Mouse (Mus musculus) kidney, embryonic 14.5 days (tissue): ENCODE measurements around the gene Atxn1. TPM values are rescaled to one million over a fixed set of nuclear protein-coding genes. Genes with fewer than 3 reads are reported as not detected.

Source experiments
- ATAC-seq: fragments of 200-750 bp; cut with Nextera tagmentation; 2 replicates; pipeline ENCODE4 v1.8.0; 2017; ENCODE audit warnings: moderate number of reproducible peaks, mild to moderate bottlenecking, moderate TSS enrichment, moderate library complexity; ENCODE audit not compliant: low FRiP score, low TSS enrichment
- H3K27ac ChIP-seq: fragments of 300-500 bp; sonication (generic); 2 replicates; pipeline ENCODE4 v1.5.1; 2014; ENCODE audit warnings: low read depth, mild to moderate bottlenecking, low read length, moderate library complexity, mixed read lengths
- H3K27me3 ChIP-seq: fragments of 300-500 bp; sonication (generic); 2 replicates; pipeline ENCODE4 v1.6.1; 2014; ENCODE audit warnings: mild to moderate bottlenecking, low read length; ENCODE audit not compliant: control insufficient read depth, insufficient read depth
- H3K36me3 ChIP-seq: fragments of 300-500 bp; sonication (generic); 2 replicates; pipeline ENCODE4 v1.6.1; 2014; ENCODE audit warnings: low read length, mixed read lengths; ENCODE audit not compliant: control insufficient read depth, insufficient read depth
- H3K4me1 ChIP-seq: fragments of 300-500 bp; sonication (generic); 2 replicates; pipeline ENCODE4 v1.6.1; 2014; ENCODE audit warnings: low read length, mixed read lengths; ENCODE audit not compliant: control insufficient read depth, insufficient read depth
- H3K4me2 ChIP-seq: fragments of 300-500 bp; sonication (generic); replicated peaks from 2 replicates; pipeline ENCODE4 v1.6.1; 2014; ENCODE audit warnings: low read depth, mild to moderate bottlenecking, low read length
- H3K4me3 ChIP-seq: fragments of 300-500 bp; sonication (generic); 2 replicates; pipeline ENCODE4 v1.5.1; 2014; ENCODE audit warnings: mild to moderate bottlenecking, low read length
- H3K9ac ChIP-seq: fragments of 300-500 bp; sonication (generic); 2 replicates; pipeline ENCODE4 v1.6.1; 2014; ENCODE audit warnings: low read depth, mild to moderate bottlenecking, low read length, moderate library complexity
- H3K9me3 ChIP-seq: fragments of 300-500 bp; sonication (generic); 2 replicates; pipeline ENCODE4 v1.6.1; 2016; ENCODE audit warnings: low read length; ENCODE audit not compliant: control insufficient read depth
- WGBS: fragments of 180-500 bp; shearing (Covaris S2); extraction: QIAGEN DNeasy Blood & Tissue Kit; methylation state at CpG from one replicate; pipeline ENCODE4 v1.1.7; 2014; 5-methylcytosine and 5-hydroxymethylcytosine counted together
- polyA plus RNA-seq: library from polyadenylated mRNA; unstranded; fragments of >200 nt; fragmentation: Nextera tagmentation; extraction: Ambion mirVana; gene quantifications from 2 replicates; pipeline ENCODE4 v1.2.1, GENCODE M21; 2014

The Atxn1 gene
- polyA plus RNA-seq, 1 experiment from 2014 or later, result 4.0 TPM

DNA sequence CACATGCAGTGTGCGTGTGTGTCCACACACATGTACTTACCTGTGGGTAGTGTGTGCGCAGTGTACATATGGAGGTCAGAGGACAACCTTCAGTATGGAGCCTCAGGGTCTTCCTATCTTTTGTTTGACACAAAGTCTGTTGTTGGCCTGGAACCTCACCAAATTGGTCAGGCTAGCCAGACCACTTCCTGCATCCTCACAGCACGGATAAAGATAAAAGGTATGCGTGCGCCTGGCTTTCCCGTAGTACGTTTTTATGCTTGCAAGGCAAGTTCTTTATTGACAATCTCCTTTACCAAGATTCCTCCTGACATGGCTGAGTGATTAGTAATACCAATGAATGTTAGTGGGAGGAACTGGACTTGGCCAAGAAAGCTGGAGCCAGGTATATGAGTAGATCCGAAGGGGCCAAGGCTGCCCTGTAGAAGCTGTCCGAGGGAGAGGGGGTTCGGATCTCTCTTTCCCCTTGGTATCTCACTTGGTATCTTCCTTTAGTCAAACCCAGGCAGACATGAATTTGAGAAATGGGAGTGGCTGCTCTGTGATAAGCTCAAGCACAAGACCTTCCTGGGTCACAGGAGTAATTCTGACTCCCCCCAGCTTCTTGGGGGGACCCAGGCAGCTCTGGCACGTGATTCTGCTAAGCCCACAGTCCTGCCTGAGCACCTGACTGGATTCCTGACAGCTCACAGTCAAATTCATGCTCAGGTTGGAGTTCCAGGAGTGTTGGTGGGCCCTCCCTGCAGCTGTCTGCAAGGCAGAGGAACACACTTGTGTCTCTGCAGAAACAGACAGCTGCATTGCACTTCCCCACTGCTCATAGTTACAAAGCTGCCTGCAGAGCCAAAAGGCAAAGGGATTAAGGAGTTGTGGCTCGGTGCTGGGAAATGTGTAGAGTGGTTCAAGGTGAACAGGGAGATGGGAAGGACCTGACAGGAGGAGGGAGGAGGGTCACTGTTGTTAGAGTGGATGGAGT lies 451.5 kb downstream of the Atxn1 start:
- Histone ChIP-seq H3K4me2 (no peak overlapping the region), H3K27ac (no peak overlapping the region), H3K27me3 (no peaks in the 10 kb centered on the region), H3K9ac (no peak overlapping the region), H3K9me3 (no peaks in the 10 kb centered on the region), H3K4me1 (peaks cover 44% of the 10 kb centered on the region), H3K4me3 (no peak overlapping the region), H3K36me3 (no peaks in the 10 kb centered on the region)
- no peak for ATAC-seq
- WGBS, result 77% methylated on average over 12 of the region's 12 CpGs

DNA sequence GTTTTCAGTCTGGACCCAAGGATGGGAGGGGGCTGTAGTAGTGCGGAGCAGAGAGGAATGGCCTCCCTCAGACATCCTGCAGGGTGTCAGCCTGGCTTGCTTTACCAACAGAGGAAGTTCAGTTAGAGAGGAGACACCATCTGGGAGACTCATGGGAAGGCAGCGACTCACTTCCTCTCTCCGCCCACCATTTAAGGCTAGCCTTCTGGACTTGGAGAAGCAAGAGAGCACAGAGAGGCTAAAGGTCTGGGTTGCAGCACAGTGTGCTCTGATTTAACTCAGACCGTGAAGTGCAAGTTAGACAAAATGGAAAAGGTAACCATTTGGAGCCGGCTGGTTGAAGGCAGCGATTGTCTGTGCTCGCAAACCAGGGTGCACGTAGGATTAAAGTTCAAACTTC lies 452.3 kb downstream of the Atxn1 start:
- no peak overlapping the region for H3K27ac ChIP-seq

DNA sequence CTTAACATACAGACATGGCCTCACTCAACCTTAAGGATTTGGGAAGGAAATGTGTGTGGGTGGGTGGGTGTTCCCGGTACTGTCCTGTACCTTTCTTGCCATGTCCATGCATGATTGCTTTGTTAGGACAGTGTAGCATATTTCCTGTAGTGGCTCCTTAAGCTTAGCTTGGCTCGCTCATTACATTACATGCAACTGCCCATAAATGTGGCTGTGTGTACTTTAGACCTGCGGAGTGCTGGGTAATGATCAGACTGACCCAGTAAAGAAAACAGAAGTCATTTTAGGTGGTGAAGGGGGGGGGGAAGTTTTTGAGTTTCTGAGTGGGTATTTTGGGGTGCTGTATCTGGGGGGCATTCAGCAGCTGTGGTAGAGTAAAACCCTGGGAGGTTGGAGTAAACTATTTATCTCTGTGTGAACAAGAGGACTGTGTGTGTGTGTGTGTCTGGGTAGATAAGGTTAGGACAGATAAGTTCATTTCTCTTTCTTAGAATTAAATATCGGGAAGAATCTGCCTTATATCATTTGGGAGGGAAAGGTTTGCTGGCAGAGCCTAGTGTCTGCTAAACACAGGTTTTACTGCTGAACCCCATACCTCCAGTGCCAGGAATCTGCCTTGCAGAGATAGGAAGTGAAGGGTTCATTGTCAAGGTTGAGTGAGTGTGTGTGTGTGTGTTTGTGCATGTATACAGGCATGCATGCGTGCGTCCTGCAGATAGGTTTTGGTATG lies 452.9 kb downstream of the Atxn1 start:
- H3K9ac ChIP-seq, result no peak overlapping the region
- no peaks in the 10 kb centered on the region for H3K9me3 ChIP-seq
- no peaks in the 10 kb centered on the region for H3K27me3 ChIP-seq
- no peaks in the 10 kb centered on the region for H3K36me3 ChIP-seq
- WGBS, result 74% methylated on average over 6 of the region's 6 CpGs
- ATAC-seq, result no peak
- H3K4me2 ChIP-seq, result no peak overlapping the region
- peaks cover 39% of the 10 kb centered on the region for H3K4me1 ChIP-seq
- H3K27ac ChIP-seq, result peak overlapping the region; percentile 32; the same call in 1 of the 2 replicates
- no peak overlapping the region for H3K4me3 ChIP-seq

More for the DNA sequence above, 452.3 kb downstream of the Atxn1 start:
- Histone ChIP-seq H3K9ac (no peak overlapping the region), H3K4me2 (no peak overlapping the region), H3K9me3 (no peaks in the 10 kb centered on the region), H3K4me3 (no peak overlapping the region), H3K36me3 (no peaks in the 10 kb centered on the region), H3K4me1 (peaks cover 44% of the 10 kb centered on the region), H3K27me3 (no peaks in the 10 kb centered on the region)
- ATAC-seq, result no peak
- 73% methylated on average over 8 of the region's 8 CpGs for WGBS

DNA sequence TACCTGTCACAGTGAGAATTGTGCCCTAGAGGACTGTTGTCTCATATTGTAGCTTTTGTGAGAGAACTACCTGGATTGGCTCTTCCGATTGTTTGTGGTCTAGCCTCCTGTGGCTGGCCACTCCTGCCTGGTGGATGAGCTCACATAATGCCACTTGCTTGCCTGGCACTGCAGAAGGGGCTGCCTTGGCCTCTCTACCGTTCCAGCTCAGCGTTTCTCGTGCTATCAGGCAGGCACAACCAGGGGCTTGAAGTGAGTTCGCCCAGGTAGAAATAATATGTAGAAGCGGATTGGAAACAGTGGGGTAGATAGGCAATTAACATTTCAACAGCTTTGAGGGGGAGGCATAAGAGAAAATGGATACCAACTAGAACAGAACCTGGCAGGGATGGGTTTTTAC lies 455.4 kb downstream of the Atxn1 start:
- no peak for ATAC-seq
- H3K27ac ChIP-seq, result no peak overlapping the region
- peaks cover 23% of the 10 kb centered on the region for H3K4me1 ChIP-seq
- no peaks in the 10 kb centered on the region for H3K9me3 ChIP-seq
- H3K36me3 ChIP-seq, result no peaks in the 10 kb centered on the region
- WGBS, result 59% methylated on average over 6 of the region's 6 CpGs
- no peak overlapping the region for H3K4me3 ChIP-seq
- H3K9ac ChIP-seq, result no peak overlapping the region
- H3K27me3 ChIP-seq, result no peaks in the 10 kb centered on the region
- H3K4me2 ChIP-seq, result no peak overlapping the region

DNA sequence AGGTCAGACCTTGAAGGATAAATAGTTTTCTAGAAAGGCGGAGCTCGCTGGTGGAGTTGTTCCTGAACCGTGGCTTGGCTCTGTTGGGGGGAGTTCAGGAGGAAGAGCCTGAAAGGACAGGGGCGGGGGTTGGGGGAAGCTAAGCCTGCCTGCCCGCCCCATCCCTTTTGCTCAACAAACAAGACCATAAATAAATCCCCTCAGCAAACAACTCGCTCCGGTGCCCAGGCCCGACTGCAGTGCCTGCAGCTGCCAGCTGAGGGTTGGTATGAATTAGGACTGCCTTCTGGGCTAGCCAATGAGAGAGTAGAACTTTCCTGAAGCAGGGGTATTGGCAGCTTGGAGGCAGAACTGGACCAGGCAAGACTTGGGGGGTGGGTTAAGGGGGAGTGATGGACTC lies 456.3 kb downstream of the Atxn1 start:
- Histone ChIP-seq H3K27me3 (no peaks in the 10 kb centered on the region), H3K4me1 (peaks cover 23% of the 10 kb centered on the region), H3K4me2 (peak overlapping the region; percentile 84), H3K9ac (peak overlapping the region; percentile 66), H3K27ac (peak overlapping the region; percentile 33; the same call in 1 of the 2 replicates), H3K4me3 (peak overlapping the region; percentile 68), H3K36me3 (no peaks in the 10 kb centered on the region), H3K9me3 (no peaks in the 10 kb centered on the region)
- peak; percentile 51 for ATAC-seq
- WGBS, result under 1% methylated on average over 8 of the region's 8 CpGs

DNA sequence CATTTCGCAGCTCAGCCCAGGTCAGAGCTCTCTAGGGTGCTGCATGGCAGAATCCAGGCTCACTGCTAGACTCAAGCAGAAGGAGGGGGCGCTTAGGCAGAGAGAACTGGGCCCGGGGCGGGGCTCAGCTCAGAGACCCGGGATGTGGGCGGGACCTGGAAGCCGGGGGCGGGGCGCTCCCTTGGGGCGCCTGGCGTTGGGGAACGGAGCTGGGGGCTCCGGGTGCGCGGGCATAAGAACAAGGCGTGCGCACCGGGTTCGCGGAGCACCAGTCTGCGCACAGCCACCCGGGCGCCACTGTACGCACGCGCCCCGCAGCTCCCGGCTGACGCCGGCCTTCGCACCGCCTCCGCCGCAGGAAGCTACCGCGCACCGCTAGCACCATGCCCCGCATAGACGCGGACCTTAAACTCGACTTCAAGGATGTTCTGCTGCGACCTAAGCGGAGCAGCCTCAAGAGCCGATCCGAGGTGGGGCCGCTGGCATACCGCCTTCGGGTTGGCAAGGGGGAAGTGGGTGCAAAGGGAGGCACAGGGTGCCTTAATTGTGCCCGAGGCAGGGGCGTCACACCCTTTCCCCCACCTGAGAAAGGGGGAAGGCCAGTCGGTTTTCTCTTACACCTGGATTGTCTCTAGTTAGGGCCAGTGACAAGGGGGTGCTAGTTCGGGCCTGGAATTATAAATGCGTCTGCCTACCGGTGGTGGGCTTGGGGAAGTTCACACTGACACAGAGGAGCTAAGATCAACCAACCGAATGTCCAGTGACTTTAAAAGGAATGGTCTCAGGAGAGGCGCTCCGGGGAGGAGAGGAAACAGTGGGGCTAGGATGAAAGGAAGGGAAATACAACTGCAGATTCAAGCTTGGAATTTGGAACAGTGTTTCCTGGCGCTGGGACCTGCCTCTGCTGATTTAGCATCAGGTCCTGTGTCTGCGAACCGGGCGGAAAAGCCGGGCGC lies 457.3 kb downstream of the Atxn1 start, which contains the start of gene Gmpr:
Gene Gmpr (plus strand): TSS at position 171 of the 956 bp plus-strand sequence.
- peaks cover 18% of the 10 kb centered on the region for H3K4me1 ChIP-seq
- no peaks in the 10 kb centered on the region for H3K36me3 ChIP-seq

DNA sequence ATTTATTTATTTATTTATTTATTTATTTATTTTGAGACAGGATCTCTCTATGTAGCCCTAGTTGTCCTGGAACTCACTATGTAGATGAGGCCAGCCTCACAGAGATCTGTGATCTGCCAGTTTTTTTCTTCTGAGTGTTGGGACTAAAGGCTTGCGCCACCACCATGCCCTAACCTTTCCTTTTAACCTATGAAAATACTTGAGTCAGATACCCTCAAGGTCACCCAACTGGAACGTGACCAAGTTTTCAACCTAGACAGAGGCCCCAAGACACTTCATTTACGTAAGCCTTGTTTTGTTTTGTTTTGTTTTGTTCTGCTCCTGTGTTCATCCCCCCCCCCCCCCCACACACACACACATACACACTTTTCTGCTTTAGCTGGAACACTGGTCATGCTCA lies 459.3 kb downstream of the Atxn1 start:
- no peak for ATAC-seq
- WGBS, result 88% methylated on average over 3 of the region's 3 CpGs

More for the DNA sequence above, 457.3 kb downstream of the Atxn1 start, which contains the start of gene Gmpr:
- peak; percentile 89 for ATAC-seq
- H3K27ac ChIP-seq, result peak within 1 kb of the TSS; percentile 48; the same call in 1 of the 2 replicates
- peak within 1 kb of the TSS; percentile 84 for H3K4me2 ChIP-seq
- under 1% methylated on average over 43 of the region's 63 CpGs for WGBS
- H3K27me3 ChIP-seq, result no peaks in the 10 kb centered on the region
- no peaks in the 10 kb centered on the region for H3K9me3 ChIP-seq
- peak within 1 kb of the TSS; percentile 68 for H3K4me3 ChIP-seq
- peak within 1 kb of the TSS; percentile 66 for H3K9ac ChIP-seq

DNA sequence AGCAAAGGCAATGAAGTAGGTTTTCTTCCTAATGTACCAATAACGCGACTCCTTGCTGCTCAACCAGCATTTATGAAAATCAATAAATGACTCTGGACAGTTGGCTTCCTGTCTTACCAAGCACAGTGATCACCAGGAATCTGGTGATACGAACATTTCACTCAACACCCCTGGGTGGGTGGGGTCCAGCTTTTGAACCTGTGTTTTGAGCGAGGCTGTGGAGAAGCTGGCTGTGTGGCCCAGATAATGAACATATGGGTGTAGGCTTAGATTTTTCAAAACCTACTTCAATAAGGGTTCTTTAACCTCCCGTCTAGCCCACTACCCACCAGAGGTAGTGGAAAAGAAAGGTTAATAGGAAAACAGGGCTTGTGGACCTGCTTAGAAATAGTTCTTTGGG lies 462.0 kb downstream of the Atxn1 start:
- H3K4me2 ChIP-seq, result no peak overlapping the region

More for the DNA sequence above, 459.3 kb downstream of the Atxn1 start:
- Histone ChIP-seq H3K36me3 (no peaks in the 10 kb centered on the region), H3K4me1 (peaks cover 5% of the 10 kb centered on the region), H3K9ac (no peak overlapping the region), H3K4me2 (no peak overlapping the region), H3K4me3 (no peak overlapping the region), H3K9me3 (no peaks in the 10 kb centered on the region), H3K27me3 (no peaks in the 10 kb centered on the region), H3K27ac (no peak overlapping the region)

More for the DNA sequence above, 462.0 kb downstream of the Atxn1 start:
- no peaks in the 10 kb centered on the region for H3K36me3 ChIP-seq
- WGBS, result 90% methylated on average over 5 of the region's 5 CpGs
- no peak overlapping the region for H3K9ac ChIP-seq
- no peaks in the 10 kb centered on the region for H3K9me3 ChIP-seq
- H3K27me3 ChIP-seq, result no peaks in the 10 kb centered on the region
- no peak overlapping the region for H3K4me3 ChIP-seq
- H3K27ac ChIP-seq, result no peak overlapping the region
- no peak for ATAC-seq
- no peaks in the 10 kb centered on the region for H3K4me1 ChIP-seq
